Mouse (Mus musculus) limb, embryonic 15.5 days (tissue): ENCODE data around the gene Abi3bp. TPM values are rescaled to one million over a fixed set of nuclear protein-coding genes. Genes with fewer than 3 reads are reported as not detected.

Source experiments
- ATAC-seq: fragments of 200-750 bp; cut with Nextera tagmentation; 2 replicates; pipeline ENCODE4 v1.8.0; 2017; ENCODE audit warnings: low read depth, moderate TSS enrichment; ENCODE audit not compliant: insufficient number of reproducible peaks, low FRiP score, low TSS enrichment
- H3K27ac ChIP-seq: fragments of 300-500 bp; sonication (generic); 2 replicates; pipeline ENCODE4 v1.5.1; 2015; ENCODE audit warnings: moderate library complexity, mild to moderate bottlenecking, inconsistent platforms
- H3K27me3 ChIP-seq: fragments of 300-500 bp; sonication (generic); 2 replicates; pipeline ENCODE4 v1.6.1; 2015; ENCODE audit warnings: inconsistent platforms
- H3K36me3 ChIP-seq: fragments of 300-500 bp; sonication (generic); 2 replicates; pipeline ENCODE4 v1.6.1; 2015; ENCODE audit warnings: inconsistent platforms
- H3K4me1 ChIP-seq: fragments of 300-500 bp; sonication (generic); 2 replicates; pipeline ENCODE4 v1.6.1; 2015; ENCODE audit warnings: inconsistent platforms
- H3K4me2 ChIP-seq: fragments of 300-500 bp; sonication (generic); 2 replicates; pipeline ENCODE4 v1.6.1; 2015; ENCODE audit warnings: mild to moderate bottlenecking, inconsistent platforms
- H3K4me3 ChIP-seq: fragments of 300-500 bp; sonication (generic); 2 replicates; pipeline ENCODE4 v1.5.1; 2015; ENCODE audit warnings: mild to moderate bottlenecking, inconsistent platforms
- H3K9ac ChIP-seq: fragments of 300-500 bp; sonication (generic); 2 replicates; pipeline ENCODE4 v1.6.1; 2015; ENCODE audit warnings: inconsistent platforms
- H3K9me3 ChIP-seq: fragments of 300-500 bp; sonication (generic); 2 replicates; pipeline ENCODE4 v1.6.1; 2016; ENCODE audit warnings: inconsistent platforms
- WGBS: fragments of 180-500 bp; shearing (Covaris S2); methylation state at CpG from one replicate; pipeline ENCODE4 v1.1.7; 2015; 5-methylcytosine and 5-hydroxymethylcytosine counted together
- polyA plus RNA-seq: library from polyadenylated mRNA; unstranded; fragments of >200 nt; fragmentation: Nextera tagmentation; extraction: Ambion mirVana; gene quantifications from 2 replicates; pipeline ENCODE4 v1.2.1, GENCODE M21; 2015

The Abi3bp gene
- polyA plus RNA-seq, 1 experiment from 2014 or later: 33.5 TPM

GRCm38 (mm10) chr16:56483466-56483865 is 5.8 kb downstream of the Abi3bp start:
- H3K4me2 ChIP-seq: no peak overlapping the region
- H3K4me3 ChIP-seq: no peak overlapping the region
- 50% methylated on average over 10 of the region's 10 CpGs for WGBS
- H3K27me3 ChIP-seq: no peaks in the 10 kb centered on the region
- no peak overlapping the region for H3K9ac ChIP-seq
- H3K27ac ChIP-seq: no peak overlapping the region
- H3K9me3 ChIP-seq: no peaks in the 10 kb centered on the region
- no peaks in the 10 kb centered on the region; the same call in 1 of the 2 replicates for H3K4me1 ChIP-seq
- no peak for ATAC-seq
- no peaks in the 10 kb centered on the region for H3K36me3 ChIP-seq

GRCm38 (mm10) chr16:56486461-56486860 is 8.8 kb downstream of the Abi3bp start:
- Histone ChIP-seq H3K4me1 (no peaks in the 10 kb centered on the region; the same call in 1 of the 2 replicates), H3K9ac (no peak overlapping the region), H3K27ac (no peak overlapping the region), H3K9me3 (no peaks in the 10 kb centered on the region), H3K27me3 (no peaks in the 10 kb centered on the region), H3K36me3 (no peaks in the 10 kb centered on the region), H3K4me3 (no peak overlapping the region), H3K4me2 (no peak overlapping the region)
- WGBS: 23% methylated on average over 4 of the region's 4 CpGs
- ATAC-seq: no peak

GRCm38 (mm10) chr16:56490861-56491260 is 13.2 kb downstream of the Abi3bp start:
- WGBS: 48% methylated on average over 3 of the region's 3 CpGs

GRCm38 (mm10) chr16:56495266-56495665 is 17.6 kb downstream of the Abi3bp start:
- 82% methylated on average over 4 of the region's 4 CpGs for WGBS
- Histone ChIP-seq H3K27me3 (no peaks in the 10 kb centered on the region), H3K4me1 (no peaks in the 10 kb centered on the region), H3K27ac (no peak overlapping the region), H3K4me2 (no peak overlapping the region), H3K36me3 (no peaks in the 10 kb centered on the region), H3K4me3 (no peak overlapping the region), H3K9me3 (no peaks in the 10 kb centered on the region), H3K9ac (no peak overlapping the region)
- no peak for ATAC-seq

More at GRCm38 (mm10) chr16:56490861-56491260, 13.2 kb downstream of the Abi3bp start:
- H3K36me3 ChIP-seq: no peaks in the 10 kb centered on the region
- no peaks in the 10 kb centered on the region for H3K27me3 ChIP-seq
- H3K4me3 ChIP-seq: no peak overlapping the region
- no peak overlapping the region for H3K27ac ChIP-seq
- ATAC-seq: no peak
- no peak overlapping the region for H3K9ac ChIP-seq
- no peaks in the 10 kb centered on the region for H3K9me3 ChIP-seq
- H3K4me2 ChIP-seq: no peak overlapping the region
- H3K4me1 ChIP-seq: no peaks in the 10 kb centered on the region

GRCm38 (mm10) chr16:56496743-56497142 is 19.1 kb downstream of the Abi3bp start:
- Histone ChIP-seq H3K4me3 (no peak overlapping the region), H3K9ac (no peak overlapping the region), H3K9me3 (no peaks in the 10 kb centered on the region), H3K4me2 (no peak overlapping the region), H3K27me3 (no peaks in the 10 kb centered on the region), H3K4me1 (peaks cover 2% of the 10 kb centered on the region; the same call in 1 of the 2 replicates), H3K27ac (no peak overlapping the region), H3K36me3 (no peaks in the 10 kb centered on the region)
- 76% methylated on average over 4 of the region's 4 CpGs for WGBS
- no peak for ATAC-seq

- no peaks in the 10 kb centered on the region for H3K36me3 ChIP-seq
- no peak overlapping the region for H3K27ac ChIP-seq
- peaks cover 2% of the 10 kb centered on the region; the same call in 1 of the 2 replicates for H3K4me1 ChIP-seq
- no peak overlapping the region for H3K4me2 ChIP-seq
- ATAC-seq: no peak
- H3K9ac ChIP-seq: no peak overlapping the region
- H3K4me3 ChIP-seq: no peak overlapping the region
- no peaks in the 10 kb centered on the region for H3K27me3 ChIP-seq
- WGBS: 56% methylated on average over 1 of the region's 1 CpGs
- no peaks in the 10 kb centered on the region for H3K9me3 ChIP-seq
Measured at GRCm38 (mm10) chr16:56498680-56499079, 21.0 kb downstream of the Abi3bp start.

- no peaks in the 10 kb centered on the region for H3K27me3 ChIP-seq
Measured at GRCm38 (mm10) chr16:56500441-56500840, 22.8 kb downstream of the Abi3bp start.

GRCm38 (mm10) chr16:56501101-56501500 is 23.4 kb downstream of the Abi3bp start:
- Histone ChIP-seq H3K4me1 (peaks cover 2% of the 10 kb centered on the region; the same call in 1 of the 2 replicates), H3K27me3 (no peaks in the 10 kb centered on the region), H3K4me2 (no peak overlapping the region), H3K9me3 (no peaks in the 10 kb centered on the region), H3K9ac (no peak overlapping the region), H3K27ac (no peak overlapping the region), H3K36me3 (no peaks in the 10 kb centered on the region), H3K4me3 (no peak overlapping the region)
- WGBS: 62% methylated on average over 6 of the region's 6 CpGs
- no peak for ATAC-seq

More at GRCm38 (mm10) chr16:56500441-56500840, 22.8 kb downstream of the Abi3bp start:
- H3K4me1 ChIP-seq: peaks cover 2% of the 10 kb centered on the region; the same call in 1 of the 2 replicates
- H3K9ac ChIP-seq: no peak overlapping the region
- H3K4me3 ChIP-seq: no peak overlapping the region
- no peaks in the 10 kb centered on the region for H3K36me3 ChIP-seq
- 52% methylated on average over 3 of the region's 3 CpGs for WGBS
- H3K27ac ChIP-seq: no peak overlapping the region
- no peak for ATAC-seq
- no peaks in the 10 kb centered on the region for H3K9me3 ChIP-seq
- H3K4me2 ChIP-seq: no peak overlapping the region

- no peak overlapping the region for H3K4me2 ChIP-seq
- ATAC-seq: no peak
- no peak overlapping the region for H3K27ac ChIP-seq
- no peaks in the 10 kb centered on the region for H3K9me3 ChIP-seq
- no peak overlapping the region for H3K4me3 ChIP-seq
- no peaks in the 10 kb centered on the region for H3K36me3 ChIP-seq
- H3K9ac ChIP-seq: no peak overlapping the region
- no peaks in the 10 kb centered on the region for H3K27me3 ChIP-seq
- peaks cover 2% of the 10 kb centered on the region; the same call in 1 of the 2 replicates for H3K4me1 ChIP-seq
- WGBS: 36% methylated on average over 2 of the region's 2 CpGs
Measured at GRCm38 (mm10) chr16:56501513-56501912, 23.8 kb downstream of the Abi3bp start.

GRCm38 (mm10) chr16:56502134-56502533 is 24.5 kb downstream of the Abi3bp start:
- Histone ChIP-seq H3K27ac (no peak overlapping the region), H3K36me3 (no peaks in the 10 kb centered on the region), H3K4me3 (no peak overlapping the region), H3K9me3 (no peaks in the 10 kb centered on the region), H3K4me1 (peaks cover 2% of the 10 kb centered on the region; the same call in 1 of the 2 replicates), H3K9ac (no peak overlapping the region), H3K4me2 (no peak overlapping the region), H3K27me3 (no peaks in the 10 kb centered on the region)
- no peak for ATAC-seq
- WGBS: 80% methylated on average over 3 of the region's 3 CpGs

- ATAC-seq: no peak
- no peaks in the 10 kb centered on the region for H3K9me3 ChIP-seq
- no peak overlapping the region for H3K4me3 ChIP-seq
- H3K9ac ChIP-seq: no peak overlapping the region
- no peak overlapping the region for H3K27ac ChIP-seq
- no peaks in the 10 kb centered on the region for H3K27me3 ChIP-seq
- H3K4me2 ChIP-seq: no peak overlapping the region
- 83% methylated on average over 2 of the region's 2 CpGs for WGBS
- peaks cover 2% of the 10 kb centered on the region; the same call in 1 of the 2 replicates for H3K4me1 ChIP-seq
- no peaks in the 10 kb centered on the region for H3K36me3 ChIP-seq
Measured at GRCm38 (mm10) chr16:56503941-56504340, 26.3 kb downstream of the Abi3bp start.

- H3K27ac ChIP-seq: no peak overlapping the region
- H3K36me3 ChIP-seq: no peaks in the 10 kb centered on the region
- H3K9ac ChIP-seq: no peak overlapping the region
- no peaks in the 10 kb centered on the region for H3K27me3 ChIP-seq
- WGBS: 77% methylated on average over 9 of the region's 9 CpGs
- no peaks in the 10 kb centered on the region for H3K4me1 ChIP-seq
- H3K9me3 ChIP-seq: no peaks in the 10 kb centered on the region
- ATAC-seq: no peak
- no peak overlapping the region for H3K4me3 ChIP-seq
- H3K4me2 ChIP-seq: no peak overlapping the region
Measured at GRCm38 (mm10) chr16:56518024-56518423, 40.3 kb downstream of the Abi3bp start.

GRCm38 (mm10) chr16:56524359-56524758 is 46.7 kb downstream of the Abi3bp start:
- no peak overlapping the region for H3K4me2 ChIP-seq
- no peak for ATAC-seq
- no peak overlapping the region for H3K27ac ChIP-seq
- H3K9me3 ChIP-seq: no peaks in the 10 kb centered on the region
- no peak overlapping the region for H3K9ac ChIP-seq
- H3K4me3 ChIP-seq: no peak overlapping the region
- no peaks in the 10 kb centered on the region for H3K4me1 ChIP-seq
- H3K27me3 ChIP-seq: no peaks in the 10 kb centered on the region
- 35% methylated on average over 8 of the region's 8 CpGs for WGBS
- no peaks in the 10 kb centered on the region for H3K36me3 ChIP-seq
